Mouse (Mus musculus): ENCODE data around the gene Pdp2. TPM values are rescaled to one million over a fixed set of nuclear protein-coding genes. Genes with fewer than 3 reads are reported as not detected.
A peak's percentile ranks its signal among the peaks of the same experiment; 100 is the strongest.
"Not testable (repeated sequence)": the region's sequence is repeated elsewhere in the genome, so short reads cannot be mapped to it uniquely, and the experiment has no call there.

Pdp2 gene
- polyA plus RNA-seq, 2 experiments = 4.9 to 9.7 TPM

GRCm38 (mm10) chr8:104570436-104571343 lies 20.6 kb upstream of the Pdp2 start:
- Histone ChIP-seq H3K4me1 (ENCODE audit: control insufficient read depth, insufficient read depth, low read length) (no peaks in the 10 kb centered on the region), H3K27ac (replicated peaks; ENCODE audit: low read depth, low read length) (no peak overlapping the region), H3K9me3 (ENCODE audit: control insufficient read depth, low read length) (no peaks in the 10 kb centered on the region), H3K9ac (ENCODE audit: low read depth, low read length, severe bottlenecking) (peak overlapping the region; percentile 49), H3K4me2 (replicated peaks; ENCODE audit: low read depth, low read length, severe bottlenecking) (peak overlapping the region; percentile 72), H3K4me3 (replicated peaks; ENCODE audit: low read length) (peak overlapping the region; percentile 37), H3K27me3 (ENCODE audit: control insufficient read depth, insufficient read depth, low read length) (no peaks in the 10 kb centered on the region), H3K36me3 (ENCODE audit: control insufficient read depth, insufficient read depth, low read length) (no peaks in the 10 kb centered on the region)
- no peak for TF ChIP-seq POLR2A (IDR thresholded peaks at IDR 0.05; ENCODE audit: borderline replicate concordance, extremely low read depth, insufficient read depth, insufficient read length)
- WGBS = 8% methylated on average over 26 of the region's 26 CpGs
- DNase-seq (ENCODE audit: low spot score) (peak; percentile 87), ATAC-seq (ENCODE audit: low FRiP score, low read depth) (no peak)

DNA sequence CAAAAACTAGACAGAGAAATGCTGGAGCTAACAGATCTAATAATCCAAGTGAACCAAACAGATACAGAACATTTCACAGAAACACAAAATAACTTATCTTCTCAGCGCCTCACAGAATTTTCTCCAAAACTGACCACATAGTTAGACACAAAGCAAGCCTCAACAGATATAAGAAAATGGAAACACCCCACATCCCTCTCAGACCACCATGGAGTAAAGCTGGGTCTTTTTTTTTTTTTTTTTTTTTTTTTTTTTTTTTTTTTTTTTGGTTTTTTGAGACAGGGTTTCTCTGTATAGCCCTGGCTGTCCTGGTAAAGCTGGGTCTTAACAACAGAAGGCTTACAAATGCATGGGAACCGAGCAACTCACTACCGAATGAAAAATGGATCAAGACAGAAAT lies 14.4 kb upstream of the Pdp2 start:
- Histone ChIP-seq H3K4me1 (ENCODE audit: control insufficient read depth, insufficient read depth, low read length) (no peaks in the 10 kb centered on the region), H3K27me3 (ENCODE audit: control insufficient read depth, insufficient read depth, low read length) (no peaks in the 10 kb centered on the region), H3K9ac (ENCODE audit: low read depth, low read length, severe bottlenecking) (no peak overlapping the region), H3K27ac (replicated peaks; ENCODE audit: low read depth, low read length) (no peak overlapping the region), H3K4me2 (replicated peaks; ENCODE audit: low read depth, low read length, severe bottlenecking) (no peak overlapping the region), H3K9me3 (ENCODE audit: control insufficient read depth, low read length) (no peaks in the 10 kb centered on the region), H3K4me3 (replicated peaks; ENCODE audit: low read length) (no peak overlapping the region), H3K36me3 (ENCODE audit: control insufficient read depth, insufficient read depth, low read length) (no peaks in the 10 kb centered on the region)
- TF ChIP-seq POLR2A (IDR thresholded peaks at IDR 0.05; ENCODE audit: borderline replicate concordance, extremely low read depth, insufficient read depth, insufficient read length) = no peak
- 84% methylated on average over 3 of the region's 3 CpGs for WGBS
- DNase-seq (ENCODE audit: low spot score) (no peak), ATAC-seq (ENCODE audit: low FRiP score, low read depth) (no peak)

- not testable (repeated sequence) for H3K27me3 ChIP-seq (ENCODE audit: control insufficient read depth, insufficient read depth, low read length); H3K36me3 ChIP-seq (ENCODE audit: control insufficient read depth, insufficient read depth, low read length); H3K4me3 ChIP-seq (replicated peaks; ENCODE audit: low read length); H3K9ac ChIP-seq (ENCODE audit: low read depth, low read length, severe bottlenecking); H3K27ac ChIP-seq (replicated peaks; ENCODE audit: low read depth, low read length); H3K4me1 ChIP-seq (ENCODE audit: control insufficient read depth, insufficient read depth, low read length); ATAC-seq (ENCODE audit: low FRiP score, low read depth); H3K4me2 ChIP-seq (replicated peaks; ENCODE audit: low read depth, low read length, severe bottlenecking); H3K9me3 ChIP-seq (ENCODE audit: control insufficient read depth, low read length); DNase-seq (ENCODE audit: low spot score)
- 80% methylated on average over 17 of the region's 17 CpGs for WGBS
These were observed 13.6 kb upstream of the Pdp2 start for GRCm38 (mm10) chr8:104577606-104578005.

- TF ChIP-seq POLR2A (IDR thresholded peaks at IDR 0.05; ENCODE audit: borderline replicate concordance, extremely low read depth, insufficient read depth, insufficient read length) = no peak
- DNase-seq (ENCODE audit: low spot score) (no peak), ATAC-seq (ENCODE audit: low FRiP score, low read depth) (no peak)
- Histone ChIP-seq H3K4me3 (replicated peaks; ENCODE audit: low read length) (no peak overlapping the region), H3K36me3 (ENCODE audit: control insufficient read depth, insufficient read depth, low read length) (no peaks in the 10 kb centered on the region), H3K27ac (replicated peaks; ENCODE audit: low read depth, low read length) (no peak overlapping the region), H3K4me2 (replicated peaks; ENCODE audit: low read depth, low read length, severe bottlenecking) (no peak overlapping the region), H3K9me3 (ENCODE audit: control insufficient read depth, low read length) (0 out of 2 replicates have a peak, but pooled peaks cover 8% of the 10 kb centered on the region), H3K27me3 (ENCODE audit: control insufficient read depth, insufficient read depth, low read length) (no peaks in the 10 kb centered on the region), H3K9ac (ENCODE audit: low read depth, low read length, severe bottlenecking) (no peak overlapping the region), H3K4me1 (ENCODE audit: control insufficient read depth, insufficient read depth, low read length) (no peaks in the 10 kb centered on the region)
- 70% methylated on average over 1 of the region's 1 CpGs for WGBS
These were observed 6.7 kb upstream of the Pdp2 start for GRCm38 (mm10) chr8:104584522-104584921.

DNA sequence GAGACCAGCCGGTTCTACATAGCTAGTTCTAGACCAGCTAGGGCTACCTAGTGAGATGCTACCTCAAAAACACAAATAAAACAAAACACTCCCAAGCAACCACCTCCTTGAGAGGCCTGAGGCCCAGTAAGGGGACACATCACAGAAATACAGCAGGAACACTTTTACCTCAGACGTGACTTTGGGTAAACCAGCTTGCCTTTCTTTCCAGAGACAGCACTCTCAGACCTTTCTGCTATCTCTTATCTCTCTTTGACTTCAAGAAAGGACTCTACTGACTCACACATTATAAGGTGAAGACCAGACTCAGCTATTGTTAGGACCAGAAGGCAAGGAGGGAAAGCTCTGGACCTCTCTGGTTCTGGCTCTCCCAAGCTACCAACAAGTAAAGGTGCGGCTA lies 967 bp upstream of the Pdp2 start:
- peaks cover 7% of the 10 kb centered on the region for H3K4me1 ChIP-seq (ENCODE audit: control insufficient read depth, insufficient read depth, low read length)
- 0 out of 2 replicates have a peak, but pooled peaks cover 7% of the 10 kb centered on the region for H3K9me3 ChIP-seq (ENCODE audit: control insufficient read depth, low read length)
- no peak for TF ChIP-seq POLR2A (IDR thresholded peaks at IDR 0.05; ENCODE audit: borderline replicate concordance, extremely low read depth, insufficient read depth, insufficient read length)
- no peak for ATAC-seq (ENCODE audit: low FRiP score, low read depth)
- H3K27ac ChIP-seq (replicated peaks; ENCODE audit: low read depth, low read length) = no peak overlapping the region
- 90% methylated on average over 3 of the region's 3 CpGs for WGBS
- no peak overlapping the region for H3K4me3 ChIP-seq (replicated peaks; ENCODE audit: low read length)
- no peak for DNase-seq (ENCODE audit: low spot score)
- H3K27me3 ChIP-seq (ENCODE audit: control insufficient read depth, insufficient read depth, low read length) = no peaks in the 10 kb centered on the region
- no peak overlapping the region for H3K9ac ChIP-seq (ENCODE audit: low read depth, low read length, severe bottlenecking)
- peaks cover 17% of the 10 kb centered on the region for H3K36me3 ChIP-seq (ENCODE audit: control insufficient read depth, insufficient read depth, low read length)
- no peak overlapping the region for H3K4me2 ChIP-seq (replicated peaks; ENCODE audit: low read depth, low read length, severe bottlenecking)

Data from limb, embryonic 14.5 days (tissue).